Mouse (Mus musculus) olfactory bulb, adult 2 months (tissue): ENCODE data around the gene Aldh5a1.

Source experiments
- CTCF ChIP-seq: fragments of 200-500 bp; IDR thresholded peaks from 2 replicates; pipeline ENCODE4 v1.5.1; 2012; ENCODE audit warnings: low read depth, mild to moderate bottlenecking, low read length, moderate library complexity; ENCODE audit not compliant: insufficient read depth
- POLR2A ChIP-seq: fragments of 200-500 bp; IDR thresholded peaks from 2 replicates; pipeline ENCODE4 v1.6.1; 2012; ENCODE audit warnings: mild to moderate bottlenecking, low read depth, low read length, moderate library complexity; ENCODE audit not compliant: insufficient read depth

- TF ChIP-seq CTCF, result no peak
- no peak for TF ChIP-seq POLR2A
Measured at GRCm38 (mm10) chr13:24879359-24880040, 58.0 kb downstream of the Aldh5a1 start.
